Mouse (Mus musculus): ENCODE measurements at regions not wholly inside any gene's neighbourhood (a gene's known extent, or its start where the extent isn't known, plus 50 kb on each side); places are given as distances from the start of the nearest gene placed in this dataset.

DNA sequence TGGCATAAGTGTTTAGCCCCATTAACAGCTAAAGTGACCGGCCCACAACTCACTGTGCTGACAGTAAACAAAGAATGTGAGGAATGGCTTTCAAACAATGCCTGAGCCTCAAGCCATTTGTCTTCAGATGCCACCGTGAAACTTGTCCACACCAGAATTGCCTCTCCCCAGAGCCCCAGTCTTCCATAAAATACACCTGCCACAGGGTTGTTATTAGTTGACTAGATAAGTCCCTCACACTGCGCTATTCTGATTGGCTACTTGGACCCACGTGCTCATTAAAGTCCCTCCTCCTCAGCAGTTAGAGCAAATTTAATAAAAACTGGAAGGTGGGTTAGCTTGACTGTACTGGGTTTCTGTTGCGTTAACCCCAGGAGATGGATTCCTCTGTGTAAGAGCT, 167.7 kb upstream of the Otx2 start:
- H3K4me1 ChIP-seq (replicated peaks; ENCODE audit: low read depth, low read length), result peaks cover 7% of the 10 kb centered on the region
- no peaks in the 10 kb centered on the region for H3K36me3 ChIP-seq (ENCODE audit: insufficient read depth, low read length)
- H3K9me3 ChIP-seq (ENCODE audit: low read length), result no peaks in the 10 kb centered on the region
- H3K27me3 ChIP-seq (ENCODE audit: insufficient read depth, low read length), result 0 out of 2 replicates have a peak, but pooled peaks cover 5% of the 10 kb centered on the region
- TF ChIP-seq POU5F1 (IDR thresholded peaks at IDR 0.05; ENCODE audit: borderline replicate concordance, low read length), result no peak
- TF ChIP-seq CTCF (conservative IDR thresholded peaks at IDR 0.05; ENCODE audit: low read length), result no peak
- TF ChIP-seq NANOG (IDR thresholded peaks at IDR 0.05; ENCODE audit: borderline replicate concordance, low read length), result no peak
- H3K4me3 ChIP-seq (replicated peaks; ENCODE audit: low read length), result no peak overlapping the region

DNA sequence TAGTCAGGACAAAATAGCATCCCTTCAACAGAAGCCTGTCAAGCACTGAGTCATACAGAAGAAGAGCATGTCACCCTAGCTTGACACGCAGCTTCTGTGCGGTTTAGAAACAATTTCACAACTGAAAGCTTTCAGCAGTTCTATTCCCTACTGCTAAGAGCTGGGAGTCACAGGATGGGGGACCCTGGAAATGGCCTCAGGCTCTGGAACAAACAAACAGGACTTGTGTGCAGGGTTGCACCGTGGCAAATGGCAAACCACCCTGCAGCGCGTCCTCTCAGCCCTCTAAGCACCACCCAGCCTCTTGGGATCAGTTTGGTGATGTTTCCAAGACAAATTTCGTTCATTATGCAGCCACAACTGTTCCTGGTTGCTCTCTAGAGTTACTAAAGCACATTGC, 163.6 kb upstream of the Otx2 start:
- no peak for TF ChIP-seq POU5F1 (IDR thresholded peaks at IDR 0.05; ENCODE audit: borderline replicate concordance, low read length)
- TF ChIP-seq NANOG (IDR thresholded peaks at IDR 0.05; ENCODE audit: borderline replicate concordance, low read length), result no peak
- no peak for TF ChIP-seq CTCF (conservative IDR thresholded peaks at IDR 0.05; ENCODE audit: low read length)
- Histone ChIP-seq H3K4me1 (replicated peaks; ENCODE audit: low read depth, low read length) (peaks cover 7% of the 10 kb centered on the region), H3K27me3 (ENCODE audit: insufficient read depth, low read length) (no peaks in the 10 kb centered on the region), H3K36me3 (ENCODE audit: insufficient read depth, low read length) (no peaks in the 10 kb centered on the region), H3K4me3 (replicated peaks; ENCODE audit: low read length) (no peak overlapping the region), H3K9me3 (ENCODE audit: low read length) (no peaks in the 10 kb centered on the region)

DNA sequence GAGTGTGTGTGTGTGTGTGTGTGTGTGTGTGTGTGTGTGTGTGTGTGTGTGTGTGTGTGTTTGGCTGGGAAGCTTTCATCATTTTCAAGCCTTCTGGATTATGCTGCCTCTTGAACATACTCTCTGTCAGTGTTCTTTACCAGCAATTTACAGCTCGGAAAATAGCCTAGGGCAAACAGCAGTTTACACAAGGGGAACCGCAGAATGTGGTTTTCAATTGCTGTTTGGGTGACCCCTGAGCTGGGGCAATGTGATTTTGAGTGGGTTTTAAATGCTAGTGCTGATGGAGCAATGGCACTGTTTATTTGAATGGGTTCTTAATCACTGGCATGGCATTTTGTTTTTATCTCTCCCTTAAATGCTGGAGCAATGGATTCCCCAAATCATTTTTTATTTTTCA, 162.5 kb upstream of the Otx2 start:
- peaks cover 7% of the 10 kb centered on the region for H3K4me1 ChIP-seq (replicated peaks; ENCODE audit: low read depth, low read length)
- no peaks in the 10 kb centered on the region for H3K9me3 ChIP-seq (ENCODE audit: low read length)
- no peak overlapping the region for H3K4me3 ChIP-seq (replicated peaks; ENCODE audit: low read length)
- H3K27me3 ChIP-seq (ENCODE audit: insufficient read depth, low read length), result no peaks in the 10 kb centered on the region
- no peak for TF ChIP-seq POU5F1 (IDR thresholded peaks at IDR 0.05; ENCODE audit: borderline replicate concordance, low read length)
- no peak for TF ChIP-seq CTCF (conservative IDR thresholded peaks at IDR 0.05; ENCODE audit: low read length)
- TF ChIP-seq NANOG (IDR thresholded peaks at IDR 0.05; ENCODE audit: borderline replicate concordance, low read length), result no peak
- no peaks in the 10 kb centered on the region for H3K36me3 ChIP-seq (ENCODE audit: insufficient read depth, low read length)

DNA sequence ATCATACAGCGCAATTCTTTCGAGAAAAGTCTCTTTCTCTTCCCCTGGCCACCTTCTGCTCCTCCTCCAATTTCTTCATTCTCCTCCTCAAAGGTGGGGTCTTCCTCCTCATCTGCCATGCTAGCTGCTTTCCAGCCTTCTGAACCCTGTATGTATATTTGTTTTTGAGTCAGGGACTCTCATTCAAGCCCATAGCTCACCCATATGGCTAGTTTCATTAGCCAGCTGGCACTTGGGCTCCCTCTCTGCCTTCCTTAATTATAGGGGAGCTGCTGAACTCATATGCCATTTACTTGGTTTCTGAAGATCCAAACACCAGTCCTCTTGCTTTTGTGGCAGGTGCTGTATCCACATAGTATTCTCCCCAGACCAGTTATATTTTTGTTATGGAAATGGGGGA, 160.8 kb upstream of the Otx2 start:
- Histone ChIP-seq H3K9me3 (ENCODE audit: low read length) (no peaks in the 10 kb centered on the region), H3K4me3 (replicated peaks; ENCODE audit: low read length) (no peak overlapping the region), H3K4me1 (replicated peaks; ENCODE audit: low read depth, low read length) (peaks cover 5% of the 10 kb centered on the region), H3K27me3 (ENCODE audit: insufficient read depth, low read length) (no peaks in the 10 kb centered on the region), H3K36me3 (ENCODE audit: insufficient read depth, low read length) (no peaks in the 10 kb centered on the region)
- TF ChIP-seq NANOG (IDR thresholded peaks at IDR 0.05; ENCODE audit: borderline replicate concordance, low read length) (no peak), POU5F1 (IDR thresholded peaks at IDR 0.05; ENCODE audit: borderline replicate concordance, low read length) (no peak)

DNA sequence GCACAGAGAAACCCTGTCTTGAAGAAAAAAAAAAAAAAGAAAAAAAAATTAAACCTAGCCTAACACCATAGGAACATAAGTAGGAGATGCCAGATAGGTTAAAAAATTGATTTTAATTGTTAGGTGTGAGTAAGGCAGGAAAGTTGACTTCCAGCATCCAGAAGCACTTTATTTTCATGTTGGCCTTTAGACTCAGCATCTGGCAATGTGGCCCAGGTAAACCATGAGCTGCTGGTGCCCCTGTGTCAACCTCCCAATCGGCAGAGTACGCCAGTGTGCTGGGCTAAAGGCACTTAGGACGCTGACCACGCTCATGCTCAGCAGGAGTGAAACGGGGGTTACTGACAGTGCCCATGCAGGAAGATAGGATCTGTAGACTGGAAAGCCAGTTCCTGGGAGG, 152.8 kb upstream of the Otx2 start:
- Histone ChIP-seq H3K27me3 (ENCODE audit: insufficient read depth, low read length) (no peaks in the 10 kb centered on the region), H3K9me3 (ENCODE audit: low read length) (no peaks in the 10 kb centered on the region), H3K36me3 (ENCODE audit: insufficient read depth, low read length) (no peaks in the 10 kb centered on the region), H3K4me3 (replicated peaks; ENCODE audit: low read length) (no peak overlapping the region), H3K4me1 (replicated peaks; ENCODE audit: low read depth, low read length) (no peaks in the 10 kb centered on the region)
- TF ChIP-seq CTCF (conservative IDR thresholded peaks at IDR 0.05; ENCODE audit: low read length), result no peak

DNA sequence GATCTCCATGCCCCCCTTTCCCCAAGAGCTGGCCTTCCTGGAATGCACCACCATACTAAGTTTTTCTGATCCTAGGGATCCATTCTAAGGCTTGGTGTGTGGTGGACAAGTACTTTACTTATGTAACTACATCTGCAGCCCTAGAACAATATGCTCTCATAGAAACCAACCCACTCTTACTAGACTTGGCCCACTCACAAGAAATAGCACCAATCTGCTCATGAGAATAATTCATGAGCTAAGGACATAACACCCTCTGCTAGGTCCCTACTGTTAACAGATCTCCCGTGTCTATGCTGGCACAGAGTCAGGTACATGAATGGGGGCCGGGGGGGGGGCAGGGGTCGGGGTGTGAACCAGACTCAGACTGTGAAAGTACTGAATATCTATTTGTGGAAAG, 150.8 kb upstream of the Otx2 start:
- TF ChIP-seq POU5F1 (IDR thresholded peaks at IDR 0.05; ENCODE audit: borderline replicate concordance, low read length) (no peak), CTCF (conservative IDR thresholded peaks at IDR 0.05; ENCODE audit: low read length) (no peak), NANOG (IDR thresholded peaks at IDR 0.05; ENCODE audit: borderline replicate concordance, low read length) (no peak)
- no peaks in the 10 kb centered on the region for H3K9me3 ChIP-seq (ENCODE audit: low read length)
- no peaks in the 10 kb centered on the region for H3K27me3 ChIP-seq (ENCODE audit: insufficient read depth, low read length)
- no peaks in the 10 kb centered on the region for H3K4me1 ChIP-seq (replicated peaks; ENCODE audit: low read depth, low read length)
- no peaks in the 10 kb centered on the region for H3K36me3 ChIP-seq (ENCODE audit: insufficient read depth, low read length)
- H3K4me3 ChIP-seq (replicated peaks; ENCODE audit: low read length), result no peak overlapping the region

DNA sequence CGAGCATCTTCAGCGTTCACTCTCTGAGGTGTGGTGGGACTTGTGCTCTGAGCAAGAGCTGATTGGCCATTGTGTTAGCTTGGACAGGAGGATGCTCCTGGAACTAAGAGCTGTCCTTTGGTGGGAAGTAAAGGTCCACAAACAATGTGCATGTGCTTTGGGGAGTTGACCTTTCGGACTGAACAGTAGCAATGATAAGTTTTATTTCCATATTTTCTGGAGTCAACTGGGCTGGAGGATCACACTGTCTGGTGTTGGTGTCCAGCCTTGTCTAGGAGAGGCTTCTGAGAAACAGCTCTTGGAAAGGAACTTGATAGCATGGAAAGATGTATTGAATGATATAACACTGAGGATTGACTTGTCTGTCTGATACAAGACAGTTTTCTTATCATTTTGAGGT, 142.3 kb upstream of the Otx2 start:
- no peak overlapping the region for H3K4me3 ChIP-seq (replicated peaks; ENCODE audit: low read length)
- H3K36me3 ChIP-seq (ENCODE audit: insufficient read depth, low read length), result no peaks in the 10 kb centered on the region
- no peaks in the 10 kb centered on the region for H3K9me3 ChIP-seq (ENCODE audit: low read length)
- no peaks in the 10 kb centered on the region for H3K4me1 ChIP-seq (replicated peaks; ENCODE audit: low read depth, low read length)
- TF ChIP-seq NANOG (IDR thresholded peaks at IDR 0.05; ENCODE audit: borderline replicate concordance, low read length) (no peak), CTCF (conservative IDR thresholded peaks at IDR 0.05; ENCODE audit: low read length) (no peak), POU5F1 (IDR thresholded peaks at IDR 0.05; ENCODE audit: borderline replicate concordance, low read length) (no peak)
- H3K27me3 ChIP-seq (ENCODE audit: insufficient read depth, low read length), result no peaks in the 10 kb centered on the region

DNA sequence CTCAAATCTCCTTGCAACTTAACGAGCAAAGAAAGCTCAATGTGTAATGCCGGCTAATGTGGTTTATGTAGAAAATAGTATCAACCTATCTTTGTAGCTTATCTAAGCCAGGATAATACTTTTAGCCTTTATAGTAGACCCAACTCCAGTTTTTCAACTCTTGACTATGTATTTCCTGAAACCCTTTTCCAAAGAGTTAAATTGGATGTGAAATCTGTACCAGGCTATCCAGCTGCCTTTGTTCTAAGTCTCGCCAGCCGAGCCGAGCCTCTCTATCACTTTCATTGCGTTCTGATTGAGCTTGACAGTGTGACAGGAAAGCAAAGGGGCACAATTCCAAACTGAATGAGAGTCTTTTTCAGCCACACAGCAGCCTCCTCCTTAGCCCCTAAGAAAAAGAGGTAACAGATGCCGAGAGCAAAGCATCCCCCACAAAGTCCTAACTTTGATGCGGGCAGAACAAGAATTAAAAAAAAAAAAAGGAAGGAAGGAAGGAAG, 141.7 kb upstream of the Otx2 start:
- no peak for TF ChIP-seq CTCF (conservative IDR thresholded peaks at IDR 0.05; ENCODE audit: low read length)
- no peak for TF ChIP-seq POU5F1 (IDR thresholded peaks at IDR 0.05; ENCODE audit: borderline replicate concordance, low read length)
- no peak for TF ChIP-seq NANOG (IDR thresholded peaks at IDR 0.05; ENCODE audit: borderline replicate concordance, low read length)
- Histone ChIP-seq H3K4me1 (replicated peaks; ENCODE audit: low read depth, low read length) (no peaks in the 10 kb centered on the region), H3K9me3 (ENCODE audit: low read length) (no peaks in the 10 kb centered on the region)

DNA sequence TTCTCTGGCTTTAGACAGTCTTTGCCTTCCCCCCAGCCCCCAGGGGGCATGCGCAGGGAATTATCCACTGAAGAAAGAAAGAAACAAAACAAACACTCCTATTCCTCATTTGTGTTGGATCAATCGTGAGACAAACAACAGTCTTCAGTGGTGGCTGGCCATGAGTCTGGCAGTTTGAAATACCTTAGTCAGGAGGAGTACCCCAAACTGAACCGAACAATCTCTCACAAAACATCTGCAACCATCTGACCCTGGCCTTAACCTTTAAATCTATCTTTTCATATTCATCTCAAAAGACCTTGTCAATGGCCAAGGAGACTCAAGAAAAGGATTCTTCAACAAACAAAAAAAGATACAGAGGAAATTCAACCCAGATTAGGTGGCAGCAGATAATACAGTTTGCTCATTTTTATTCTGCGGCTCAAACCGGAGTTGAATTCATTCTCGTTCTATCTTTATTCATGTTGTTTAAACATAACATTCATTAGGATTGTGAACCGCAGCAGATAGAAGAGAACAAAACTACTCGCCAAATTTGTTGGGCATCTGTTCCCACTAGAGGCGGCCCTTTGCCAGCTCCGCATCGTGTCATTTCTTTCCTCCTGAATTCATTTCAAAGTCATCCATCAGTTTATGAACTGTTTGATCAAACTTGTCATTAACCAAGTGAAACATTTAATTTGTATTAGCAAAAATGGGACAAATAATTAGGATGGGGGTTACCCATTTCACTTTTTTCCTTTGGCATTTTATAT, 139.3 kb upstream of the Otx2 start:
- Histone ChIP-seq H3K4me1 (replicated peaks; ENCODE audit: low read depth, low read length) (no peaks in the 10 kb centered on the region), H3K36me3 (ENCODE audit: insufficient read depth, low read length) (no peaks in the 10 kb centered on the region), H3K4me3 (replicated peaks; ENCODE audit: low read length) (no peak overlapping the region), H3K9me3 (ENCODE audit: low read length) (no peaks in the 10 kb centered on the region), H3K27me3 (ENCODE audit: insufficient read depth, low read length) (no peaks in the 10 kb centered on the region)
- TF ChIP-seq NANOG (IDR thresholded peaks at IDR 0.05; ENCODE audit: borderline replicate concordance, low read length) (no peak), POU5F1 (IDR thresholded peaks at IDR 0.05; ENCODE audit: borderline replicate concordance, low read length) (no peak), CTCF (conservative IDR thresholded peaks at IDR 0.05; ENCODE audit: low read length) (no peak)

More for the DNA sequence above, 141.7 kb upstream of the Otx2 start:
- H3K27me3 ChIP-seq (ENCODE audit: insufficient read depth, low read length), result no peaks in the 10 kb centered on the region
- H3K4me3 ChIP-seq (replicated peaks; ENCODE audit: low read length), result no peak overlapping the region
- no peaks in the 10 kb centered on the region for H3K36me3 ChIP-seq (ENCODE audit: insufficient read depth, low read length)
